Mouse (Mus musculus): ENCODE results near the gene Gm8439.

Gm8439 gene

GRCm38 (mm10) chr4:120612304-120613080 lies 23.9 kb downstream of the Gm8439 start:
- peak; percentile 53 for DNase-seq (ENCODE audit: low spot score)

GRCm38 (mm10) chr4:120613691-120614329 lies 25.3 kb downstream of the Gm8439 start:
- no peak for DNase-seq (ENCODE audit: low spot score)

- no peak for DNase-seq (ENCODE audit: low spot score)
Measured at GRCm38 (mm10) chr4:120614644-120615043, 26.1 kb downstream of the Gm8439 start.

- peak; percentile 85 for DNase-seq (ENCODE audit: low spot score)
Measured at GRCm38 (mm10) chr4:120615528-120616081, 27.1 kb downstream of the Gm8439 start.

- peak; percentile 52 for DNase-seq (ENCODE audit: low spot score)
Measured at GRCm38 (mm10) chr4:120616199-120617025, 27.9 kb downstream of the Gm8439 start.

GRCm38 (mm10) chr4:120627728-120628127 lies 39.2 kb downstream of the Gm8439 start:
- DNase-seq (ENCODE audit: low spot score) = no peak

- no peak for DNase-seq (ENCODE audit: low spot score)
Measured at GRCm38 (mm10) chr4:120630218-120630931, 41.8 kb downstream of the Gm8439 start.

- no peak for DNase-seq (ENCODE audit: low spot score)
Measured at GRCm38 (mm10) chr4:120631828-120632227, 43.3 kb downstream of the Gm8439 start.

GRCm38 (mm10) chr4:120635351-120635750 lies 46.8 kb downstream of the Gm8439 start:
- DNase-seq (ENCODE audit: low spot score) = no peak

GRCm38 (mm10) chr4:120641946-120642345 lies 53.4 kb downstream of the Gm8439 start:
- DNase-seq (ENCODE audit: low spot score) = no peak

- no peak for DNase-seq (ENCODE audit: low spot score)
Measured at GRCm38 (mm10) chr4:120643899-120644298, 55.4 kb downstream of the Gm8439 start.

- peak; percentile 21 for DNase-seq (ENCODE audit: low spot score)
Measured at GRCm38 (mm10) chr4:120649369-120650207, 61.0 kb downstream of the Gm8439 start.

GRCm38 (mm10) chr4:120650208-120650592 lies 61.7 kb downstream of the Gm8439 start:
- DNase-seq (ENCODE audit: low spot score) = no peak

GRCm38 (mm10) chr4:120655898-120656297 lies 67.4 kb downstream of the Gm8439 start:
- no peak for DNase-seq (ENCODE audit: low spot score)
